Mouse (Mus musculus): ENCODE measurements around the gene Espnl. TPM values are rescaled to one million over a fixed set of nuclear protein-coding genes. Genes with fewer than 3 reads are reported as not detected.

Espnl gene
- polyA plus RNA-seq, 1 experiment from 2014 or later, result not detected

DNA sequence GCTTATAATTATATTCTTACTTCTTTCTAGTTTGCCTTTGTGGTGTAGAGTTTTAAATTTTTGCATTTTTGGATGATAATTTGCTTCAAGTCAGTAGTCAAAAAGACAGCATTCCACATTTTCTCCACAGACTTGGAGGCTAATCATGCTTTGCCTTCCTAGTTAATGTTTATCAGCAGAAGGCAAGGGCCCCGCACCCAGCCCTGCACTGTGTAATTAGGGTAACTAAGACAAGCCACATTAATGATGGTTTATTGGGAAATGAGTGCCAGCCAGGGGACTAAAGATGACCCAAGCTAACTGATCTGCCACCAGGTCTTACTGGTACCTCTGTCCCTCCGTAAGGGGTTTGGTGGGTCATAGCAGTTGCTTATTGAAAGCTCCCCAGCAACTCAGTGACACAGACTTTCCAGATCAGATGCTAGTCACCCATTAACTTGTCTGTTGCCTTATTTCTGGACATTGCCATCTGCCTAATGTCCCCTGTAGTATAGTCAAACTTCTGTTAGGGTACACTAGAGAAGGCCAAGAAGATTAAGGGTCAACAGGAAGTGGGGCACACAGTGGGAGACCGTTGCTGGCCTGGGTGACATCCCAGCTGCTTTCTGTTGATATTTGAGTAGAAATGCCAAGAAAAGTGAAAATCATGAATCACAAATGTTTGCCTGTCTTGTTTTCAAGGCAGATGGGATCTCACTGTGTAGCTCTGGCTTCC, 20.5 kb upstream of the Espnl start:
- no peak overlapping the region for H3K4me2 ChIP-seq
- H3K27ac ChIP-seq (ENCODE audit: low read depth), result no peak overlapping the region
- no peaks in the 10 kb centered on the region for H3K27me3 ChIP-seq (ENCODE audit: insufficient read depth, low read length)
- TF ChIP-seq CTCF (IDR thresholded peaks at IDR 0.05; ENCODE audit: low read depth), result no peak
- WGBS, result 59% methylated on average over 3 of the region's 3 CpGs
- DNase-seq (peak; percentile 11), ATAC-seq (ENCODE audit: insufficient read depth) (no peak)
- no peak overlapping the region for H3K9ac ChIP-seq
- no peak overlapping the region for H3K4me3 ChIP-seq (ENCODE audit: low read depth, low read length)
- H3K9me3 ChIP-seq (ENCODE audit: low read depth, low read length), result no peaks in the 10 kb centered on the region
- H3K4me1 ChIP-seq (ENCODE audit: insufficient read depth), result no peaks in the 10 kb centered on the region
- H3K36me3 ChIP-seq (ENCODE audit: insufficient read depth), result 0 out of 2 replicates have a peak, but pooled peaks cover 10% of the 10 kb centered on the region

DNA sequence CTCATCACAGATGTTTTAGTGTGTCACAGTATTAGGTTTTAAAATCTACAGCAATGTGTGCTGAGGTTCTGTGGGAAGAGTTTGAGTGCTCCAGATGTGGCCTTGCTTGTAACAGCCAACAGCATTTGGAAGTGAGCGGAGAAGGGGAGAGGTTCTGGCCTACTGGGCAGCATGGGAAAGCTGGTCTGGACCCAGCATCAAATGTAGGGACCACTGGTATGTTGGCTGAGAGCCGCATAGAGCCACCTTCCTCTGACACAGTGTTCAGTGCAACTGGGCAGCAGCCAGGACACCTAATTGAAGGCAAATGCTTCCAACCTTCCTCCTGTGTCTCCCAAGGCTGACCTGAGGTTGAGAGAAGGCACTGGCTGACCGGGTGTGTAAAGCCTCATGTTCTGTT, 19.9 kb upstream of the Espnl start:
- H3K27ac ChIP-seq (ENCODE audit: low read depth), result no peak overlapping the region
- no peaks in the 10 kb centered on the region for H3K27me3 ChIP-seq (ENCODE audit: insufficient read depth, low read length)
- DNase-seq (no peak), ATAC-seq (ENCODE audit: insufficient read depth) (no peak)
- H3K4me1 ChIP-seq (ENCODE audit: insufficient read depth), result no peaks in the 10 kb centered on the region
- no peaks in the 10 kb centered on the region for H3K9me3 ChIP-seq (ENCODE audit: low read depth, low read length)
- WGBS, result 79% methylated on average over 3 of the region's 3 CpGs
- no peak overlapping the region for H3K4me3 ChIP-seq (ENCODE audit: low read depth, low read length)
- no peak overlapping the region for H3K9ac ChIP-seq
- H3K4me2 ChIP-seq, result no peak overlapping the region
- no peak for TF ChIP-seq CTCF (IDR thresholded peaks at IDR 0.05; ENCODE audit: low read depth)
- 0 out of 2 replicates have a peak, but pooled peaks cover 10% of the 10 kb centered on the region for H3K36me3 ChIP-seq (ENCODE audit: insufficient read depth)

DNA sequence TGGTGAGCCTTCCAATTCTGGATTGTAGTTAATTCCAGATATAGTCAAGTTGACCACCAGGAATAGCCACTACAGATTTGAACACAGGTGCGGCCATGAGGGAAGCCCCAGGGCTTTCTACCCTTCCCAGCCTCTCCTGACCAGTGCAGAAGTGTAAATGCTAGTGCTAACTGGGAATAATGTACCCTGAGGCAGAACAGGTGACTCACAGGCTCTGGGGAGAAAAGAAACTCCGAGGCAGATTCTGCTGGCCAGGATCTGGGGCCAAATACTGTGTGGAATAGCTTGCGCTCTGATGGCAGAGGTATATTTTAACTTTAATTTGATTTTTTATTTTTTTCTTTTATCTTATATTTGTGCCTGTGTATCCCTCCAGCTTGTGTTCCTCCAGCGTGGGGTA, 17.3 kb upstream of the Espnl start:
- Histone ChIP-seq H3K4me1 (ENCODE audit: insufficient read depth) (no peaks in the 10 kb centered on the region), H3K9ac (no peak overlapping the region), H3K27ac (ENCODE audit: low read depth) (no peak overlapping the region), H3K36me3 (ENCODE audit: insufficient read depth) (peaks cover 21% of the 10 kb centered on the region), H3K27me3 (ENCODE audit: insufficient read depth, low read length) (no peaks in the 10 kb centered on the region), H3K4me2 (no peak overlapping the region), H3K4me3 (ENCODE audit: low read depth, low read length) (no peak overlapping the region), H3K9me3 (ENCODE audit: low read depth, low read length) (no peaks in the 10 kb centered on the region)
- TF ChIP-seq CTCF (IDR thresholded peaks at IDR 0.05; ENCODE audit: low read depth), result no peak
- ATAC-seq (ENCODE audit: insufficient read depth), result no peak
- DNase-seq, result no peak
- WGBS, result 90% methylated on average over 4 of the region's 4 CpGs

DNA sequence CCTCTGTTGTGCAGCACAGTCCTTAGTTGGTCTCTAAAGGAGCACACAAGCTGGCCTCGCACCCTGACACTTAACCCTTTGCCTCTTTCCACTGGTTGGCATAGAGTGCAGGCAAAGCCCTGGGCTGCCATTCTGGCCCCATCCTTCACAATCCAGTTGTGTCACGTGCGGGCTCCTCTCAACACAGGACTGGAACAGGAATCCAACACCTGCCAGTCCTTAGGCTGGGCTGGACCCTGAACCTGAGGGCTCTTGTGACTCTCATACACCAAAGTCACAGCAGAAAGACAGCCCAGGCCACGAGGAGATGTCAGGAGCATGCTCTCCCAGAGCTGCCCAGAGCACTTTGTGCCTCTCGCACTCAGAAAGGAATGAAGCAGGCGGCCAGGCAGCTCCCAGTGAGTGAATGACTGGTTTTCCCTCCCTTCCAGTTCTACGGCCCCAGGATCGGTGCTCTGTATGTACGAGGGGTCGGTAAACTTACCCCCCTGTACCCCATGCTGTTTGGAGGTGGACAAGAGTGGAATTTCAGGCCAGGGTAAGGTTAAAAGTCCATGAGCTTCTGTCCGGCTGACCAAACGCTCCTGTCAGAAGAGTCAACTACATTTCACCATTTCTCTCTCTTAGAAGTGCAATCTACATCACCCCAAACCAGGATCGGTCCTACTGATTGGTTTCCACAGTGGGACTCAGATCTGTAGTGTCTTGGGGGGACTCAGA, 12.3 kb upstream of the Espnl start:
- Histone ChIP-seq H3K27me3 (ENCODE audit: insufficient read depth, low read length) (no peaks in the 10 kb centered on the region), H3K4me3 (ENCODE audit: low read depth, low read length) (no peak overlapping the region), H3K9me3 (ENCODE audit: low read depth, low read length) (no peaks in the 10 kb centered on the region), H3K36me3 (ENCODE audit: insufficient read depth) (peaks cover 31% of the 10 kb centered on the region), H3K4me1 (ENCODE audit: insufficient read depth) (no peaks in the 10 kb centered on the region), H3K4me2 (no peak overlapping the region), H3K27ac (ENCODE audit: low read depth) (no peak overlapping the region), H3K9ac (no peak overlapping the region)
- 85% methylated on average over 13 of the region's 13 CpGs for WGBS
- TF ChIP-seq CTCF (IDR thresholded peaks at IDR 0.05; ENCODE audit: low read depth), result no peak
- ATAC-seq (ENCODE audit: insufficient read depth) (no peak), DNase-seq (no peak)

DNA sequence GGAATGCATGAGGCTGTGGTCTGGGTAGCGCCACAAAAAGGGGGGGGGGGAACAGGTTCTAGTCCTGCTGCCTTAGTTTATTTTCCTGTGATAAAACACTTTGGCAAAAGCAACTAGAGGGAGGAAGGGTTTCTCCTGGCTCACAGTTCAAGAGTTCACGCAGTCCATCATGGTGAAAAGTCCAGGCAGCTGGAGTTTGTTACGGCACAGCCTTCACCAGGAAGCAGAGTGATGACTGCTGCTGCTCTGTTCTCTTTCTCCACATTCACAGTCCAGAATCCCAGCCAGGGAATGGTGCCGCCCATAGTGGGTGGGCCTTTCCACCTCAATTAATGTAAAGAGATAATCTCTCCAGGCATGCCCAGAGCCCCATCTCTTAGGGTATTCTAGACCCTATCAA, 9.6 kb upstream of the Espnl start:
- Histone ChIP-seq H3K9me3 (ENCODE audit: low read depth, low read length) (no peaks in the 10 kb centered on the region), H3K4me3 (ENCODE audit: low read depth, low read length) (no peak overlapping the region), H3K9ac (no peak overlapping the region), H3K4me1 (ENCODE audit: insufficient read depth) (no peaks in the 10 kb centered on the region), H3K36me3 (ENCODE audit: insufficient read depth) (peaks cover 21% of the 10 kb centered on the region), H3K27ac (ENCODE audit: low read depth) (no peak overlapping the region), H3K27me3 (ENCODE audit: insufficient read depth, low read length) (no peaks in the 10 kb centered on the region), H3K4me2 (no peak overlapping the region)
- TF ChIP-seq CTCF (IDR thresholded peaks at IDR 0.05; ENCODE audit: low read depth), result no peak
- 72% methylated on average over 4 of the region's 4 CpGs for WGBS
- DNase-seq, result peak; percentile 74
- no peak; the same call in 1 of the 2 replicates for ATAC-seq (ENCODE audit: insufficient read depth)

DNA sequence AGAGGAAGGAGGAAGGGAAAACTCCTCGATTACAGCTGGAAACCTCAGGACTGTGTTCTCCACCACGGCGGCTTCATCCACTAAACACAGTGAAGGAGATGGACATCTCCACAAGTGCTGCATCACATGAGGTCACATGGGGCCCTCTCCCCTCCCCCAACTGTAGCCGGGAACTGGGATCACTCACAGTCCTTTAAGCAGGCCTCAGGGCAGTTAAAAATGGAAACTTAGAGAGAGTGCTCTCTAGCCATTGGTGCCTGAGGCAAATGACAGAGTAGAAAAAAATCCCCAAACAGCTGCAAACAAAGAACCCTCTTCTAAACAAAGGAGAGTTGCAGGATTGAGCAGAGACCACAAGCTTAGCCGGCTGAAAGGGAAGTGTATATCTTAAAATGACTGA, 8.6 kb upstream of the Espnl start:
- WGBS, result 45% methylated on average over 5 of the region's 5 CpGs
- TF ChIP-seq CTCF (IDR thresholded peaks at IDR 0.05; ENCODE audit: low read depth), result no peak
- no peak overlapping the region for H3K9ac ChIP-seq
- no peaks in the 10 kb centered on the region for H3K9me3 ChIP-seq (ENCODE audit: low read depth, low read length)
- no peak overlapping the region for H3K4me2 ChIP-seq
- peak; percentile 52 for DNase-seq
- peaks cover 18% of the 10 kb centered on the region for H3K36me3 ChIP-seq (ENCODE audit: insufficient read depth)
- ATAC-seq (ENCODE audit: insufficient read depth), result peak; percentile 33; the same call in 1 of the 2 replicates
- H3K27me3 ChIP-seq (ENCODE audit: insufficient read depth, low read length), result no peaks in the 10 kb centered on the region
- no peak overlapping the region for H3K4me3 ChIP-seq (ENCODE audit: low read depth, low read length)
- H3K4me1 ChIP-seq (ENCODE audit: insufficient read depth), result no peaks in the 10 kb centered on the region
- H3K27ac ChIP-seq (ENCODE audit: low read depth), result no peak overlapping the region

DNA sequence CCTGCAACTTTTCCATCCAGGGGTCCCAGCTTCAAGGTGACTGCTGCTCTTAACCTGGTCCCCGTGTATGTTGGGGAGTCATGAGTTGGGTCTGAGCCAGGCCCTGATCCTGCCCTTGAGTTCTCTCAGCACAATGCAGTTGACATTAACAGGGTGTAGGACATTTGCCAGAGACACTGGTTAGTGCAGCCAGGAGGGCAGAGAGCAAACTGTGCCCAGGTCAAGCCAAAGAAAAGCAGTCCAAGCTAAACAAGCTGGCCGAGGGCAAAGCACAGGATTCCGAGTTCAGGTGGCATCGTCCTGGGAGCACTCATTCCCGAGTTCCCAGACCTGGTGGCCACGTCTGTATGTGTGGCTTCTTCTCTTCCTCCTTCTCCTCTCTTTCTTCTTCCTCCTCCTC, 4.2 kb upstream of the Espnl start:
- Histone ChIP-seq H3K4me2 (no peak overlapping the region), H3K36me3 (ENCODE audit: insufficient read depth) (no peaks in the 10 kb centered on the region), H3K9ac (no peak overlapping the region), H3K9me3 (ENCODE audit: low read depth, low read length) (no peaks in the 10 kb centered on the region), H3K4me3 (ENCODE audit: low read depth, low read length) (no peak overlapping the region), H3K27ac (ENCODE audit: low read depth) (no peak overlapping the region), H3K4me1 (ENCODE audit: insufficient read depth) (no peaks in the 10 kb centered on the region), H3K27me3 (ENCODE audit: insufficient read depth, low read length) (no peaks in the 10 kb centered on the region)
- ATAC-seq (ENCODE audit: insufficient read depth) (no peak), DNase-seq (no peak)
- 81% methylated on average over 6 of the region's 6 CpGs for WGBS
- no peak for TF ChIP-seq CTCF (IDR thresholded peaks at IDR 0.05; ENCODE audit: low read depth)

Data from lung, embryonic 14.5 days (tissue).